Mouse (Mus musculus) myocyte (in vitro differentiated cells): ENCODE results near the gene Acsl1.

Source experiments
- MAX ChIP-seq: IDR thresholded peaks from one replicate; pipeline ENCODE4 v1.6.1; 2011; ENCODE audit warnings: low read depth, mild to moderate bottlenecking, control low read depth
- POLR2A ChIP-seq: IDR thresholded peaks from one replicate; pipeline ENCODE4 v1.6.1; 2011; ENCODE audit warnings: low read depth, mild to moderate bottlenecking, control low read depth, moderate library complexity; ENCODE audit not compliant: insufficient read length
- SRF ChIP-seq: IDR thresholded peaks from one replicate; pipeline ENCODE4 v1.6.1; 2011; ENCODE audit warnings: low read depth; ENCODE audit not compliant: control insufficient read depth, insufficient read length

DNA sequence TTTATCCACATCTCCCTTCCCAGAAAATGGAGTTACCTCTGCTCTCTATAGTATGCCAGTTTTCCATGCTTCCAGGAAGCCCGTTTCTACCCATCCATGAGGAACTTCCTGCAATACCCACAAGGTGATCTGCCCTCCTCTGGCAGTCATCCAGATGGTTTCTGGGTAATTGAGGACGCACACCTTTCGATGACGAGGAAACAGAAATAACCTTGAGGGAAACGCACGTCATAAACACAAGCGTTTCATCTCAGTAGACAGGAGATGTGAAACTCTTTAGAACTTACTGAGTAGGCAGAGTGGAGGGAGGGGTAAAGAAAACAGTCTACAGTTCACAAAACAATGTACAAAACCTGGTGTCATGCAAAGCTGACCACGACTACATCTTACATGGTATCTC lies 79.2 kb downstream of the Acsl1 start:
- no peak for TF ChIP-seq MAX
- no peak for TF ChIP-seq POLR2A
- no peak for TF ChIP-seq SRF
